Mouse (Mus musculus): ENCODE results near the gene Rassf6.

The Rassf6 gene

DNA sequence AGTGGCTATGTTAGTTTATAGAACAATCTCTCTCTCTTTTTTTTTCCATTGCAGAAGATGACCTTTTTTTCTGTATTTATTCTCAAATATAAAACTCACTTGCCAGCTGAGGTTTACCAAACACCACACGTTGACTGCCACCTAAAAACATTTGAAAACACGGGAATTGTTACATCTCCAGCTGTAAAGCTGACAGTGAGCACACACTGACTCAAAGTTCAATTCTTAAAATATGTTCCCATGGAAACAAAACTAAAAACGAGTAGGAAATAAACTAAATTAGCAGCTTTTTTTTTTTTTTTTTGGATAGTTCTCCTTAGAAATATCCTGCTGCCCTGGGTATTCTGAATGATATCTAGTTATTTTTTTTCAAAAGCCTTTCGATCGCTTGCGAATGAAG is 75.3 kb downstream of the Rassf6 start:
- DNase-seq: no peak

GRCm38 (mm10) chr5:90564161-90564560 is 76.3 kb downstream of the Rassf6 start:
- DNase-seq: no peak

DNA sequence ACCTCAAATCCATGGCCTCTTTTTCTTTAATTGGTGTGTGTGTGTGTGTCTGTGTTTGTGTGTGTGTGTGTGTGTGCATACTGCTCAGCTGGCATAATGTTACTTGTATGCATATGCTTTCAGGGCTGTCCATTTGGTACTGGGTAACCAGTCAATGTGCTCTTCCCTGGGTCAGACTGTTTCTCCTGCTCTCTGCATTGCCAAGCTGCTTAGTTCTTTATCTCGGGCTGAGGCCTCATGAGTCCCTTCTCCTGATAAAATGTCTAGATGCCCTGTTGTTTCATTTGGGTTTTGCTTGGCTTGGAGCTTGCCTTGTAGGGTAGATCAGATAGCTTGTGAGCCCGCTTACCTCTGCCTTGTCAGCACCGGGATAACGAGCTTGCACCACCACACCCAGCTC is 77.6 kb downstream of the Rassf6 start:
- DNase-seq: no peak

DNA sequence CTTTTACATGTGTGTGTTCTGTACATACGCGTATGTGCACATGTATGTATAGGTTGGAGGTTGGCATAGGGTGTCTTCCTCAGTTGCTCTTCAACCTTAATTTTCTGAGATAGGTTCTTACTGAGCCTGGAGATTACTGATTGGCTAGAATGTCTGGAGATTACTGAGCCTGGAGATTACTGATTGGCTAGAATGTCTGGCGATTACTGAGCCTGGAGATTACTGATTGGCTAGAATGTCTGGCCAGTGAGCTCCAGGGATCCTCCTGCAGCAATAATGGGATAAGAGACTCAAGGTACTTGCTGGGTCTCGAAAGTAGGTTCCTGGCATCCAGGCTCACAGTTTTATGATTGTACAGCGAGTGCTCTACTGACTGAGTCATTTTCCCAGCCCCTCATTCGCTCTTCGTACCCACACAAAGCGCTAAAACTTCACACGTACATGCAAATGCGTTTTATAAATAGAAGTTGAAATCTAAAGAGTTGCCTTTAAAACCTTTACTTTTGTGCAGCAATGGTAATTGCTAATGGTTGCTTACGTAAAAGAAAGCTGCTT is 78.7 kb downstream of the Rassf6 start:
- no peak for DNase-seq

GRCm38 (mm10) chr5:90560743-90561142 is 79.7 kb downstream of the Rassf6 start, which contains the start of gene 5830473C10Rik:
TSS of gene 5830473C10Rik (plus strand) at chr5:90561107.
- no peak for DNase-seq

DNA sequence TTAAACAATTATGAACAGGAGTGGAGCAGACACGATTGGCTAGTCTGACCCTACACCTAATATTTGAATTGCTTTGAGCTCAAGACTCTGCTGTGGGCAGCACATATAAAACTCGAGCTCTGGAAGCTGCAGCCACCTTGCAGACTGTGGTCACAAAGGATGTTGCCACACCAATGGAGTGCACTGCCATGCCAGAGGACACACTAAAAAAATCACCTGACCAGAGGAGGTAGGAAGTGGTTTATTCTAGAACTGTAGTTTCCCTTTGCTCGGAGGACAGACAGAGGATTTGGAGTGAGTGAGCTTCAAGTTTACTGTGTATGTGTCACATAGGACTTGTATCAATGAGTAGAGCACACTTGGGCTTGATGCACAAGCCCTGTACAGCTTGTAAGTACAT is 84.4 kb downstream of the Rassf6 start:
- no peak for DNase-seq
